Mouse (Mus musculus) liver, adult 2 months (tissue): Measurements from ENCODE around the gene Cfap45.

ENCODE experiments used
- CTCF ChIP-seq: fragments of 200-500 bp; IDR thresholded peaks from 2 replicates; pipeline ENCODE4 v1.5.1; 2011; ENCODE audit warnings: low read depth, low read length, control low read depth
- POLR2A ChIP-seq: fragments of 200-500 bp; IDR thresholded peaks from 2 replicates; pipeline ENCODE4 v1.6.1; 2011; ENCODE audit warnings: low read length, control low read depth; ENCODE audit not compliant: insufficient read depth; ENCODE audit errors: extremely low read depth

- TF ChIP-seq CTCF (no peak), POLR2A (no peak)
Measured at GRCm38 (mm10) chr1:172487859-172488258, 32.7 kb upstream of the Cfap45 start.
